Mouse (Mus musculus) limb, embryonic 11.5 days (tissue): Measurements from ENCODE around the gene Ifi209. TPM values are rescaled to one million over a fixed set of nuclear protein-coding genes. Genes with fewer than 3 reads are reported as not detected.
"Not testable (repeated sequence)": the region's sequence is repeated elsewhere in the genome, so short reads cannot be mapped to it uniquely, and the experiment has no call there.

Experiments
- ATAC-seq: fragments of 200-750 bp; cut with Nextera tagmentation; 2 replicates; pipeline ENCODE4 v1.8.0; 2017; ENCODE audit warnings: low read depth; ENCODE audit not compliant: insufficient number of reproducible peaks, low FRiP score, low TSS enrichment
- DNase-seq: peaks from one replicate; pipeline ENCODE4 v3.0.0-alpha.2; 2015; ENCODE audit warnings: low spot score
- H3K27ac ChIP-seq: fragments of 300-500 bp; sonication (generic); replicated peaks from 2 replicates; pipeline ENCODE4 v1.5.1; 2014; ENCODE audit warnings: low read depth, mild to moderate bottlenecking, low read length
- H3K27me3 ChIP-seq: fragments of 300-500 bp; sonication (generic); 2 replicates; pipeline ENCODE4 v1.6.1; 2014; ENCODE audit warnings: mild to moderate bottlenecking, low read length, mixed read lengths; ENCODE audit not compliant: control insufficient read depth, insufficient read depth
- H3K36me3 ChIP-seq: fragments of 300-500 bp; sonication (generic); 2 replicates; pipeline ENCODE4 v1.6.1; 2014; ENCODE audit warnings: mild to moderate bottlenecking, low read length, moderate library complexity, mixed read lengths; ENCODE audit not compliant: control insufficient read depth, insufficient read depth
- H3K4me1 ChIP-seq: fragments of 300-500 bp; sonication (generic); 2 replicates; pipeline ENCODE4 v1.6.1; 2014; ENCODE audit warnings: low read length, mixed read lengths; ENCODE audit not compliant: control insufficient read depth, insufficient read depth
- H3K4me2 ChIP-seq: fragments of 300-500 bp; sonication (generic); 2 replicates; pipeline ENCODE4 v1.6.1; 2014; ENCODE audit warnings: low read depth, mild to moderate bottlenecking, moderate library complexity; ENCODE audit not compliant: severe bottlenecking
- H3K4me3 ChIP-seq: fragments of 300-500 bp; sonication (generic); 2 replicates; pipeline ENCODE4 v1.5.1; 2014; ENCODE audit warnings: low read depth, low read length
- H3K9ac ChIP-seq: fragments of 300-500 bp; sonication (generic); 2 replicates; pipeline ENCODE4 v1.6.1; 2014; ENCODE audit warnings: mild to moderate bottlenecking, low read length
- H3K9me3 ChIP-seq: fragments of 300-500 bp; sonication (generic); 2 replicates; pipeline ENCODE4 v1.6.1; 2016; ENCODE audit warnings: low read length; ENCODE audit not compliant: control insufficient read depth
- WGBS: fragments of 180-500 bp; shearing (Covaris S2); extraction: QIAGEN DNeasy Blood & Tissue Kit; methylation state at CpG from one replicate; pipeline ENCODE4 v1.1.7; 2014; 5-methylcytosine and 5-hydroxymethylcytosine counted together
- polyA plus RNA-seq: library from polyadenylated mRNA; unstranded; fragments of >200 nt; fragmentation: Nextera tagmentation; extraction: Ambion mirVana; gene quantifications from 2 replicates; pipeline ENCODE4 v1.2.1, GENCODE M21; 2014

The Ifi209 gene
- 0.07 TPM in 1 of 2 replicates, not detected in the other for polyA plus RNA-seq

DNA sequence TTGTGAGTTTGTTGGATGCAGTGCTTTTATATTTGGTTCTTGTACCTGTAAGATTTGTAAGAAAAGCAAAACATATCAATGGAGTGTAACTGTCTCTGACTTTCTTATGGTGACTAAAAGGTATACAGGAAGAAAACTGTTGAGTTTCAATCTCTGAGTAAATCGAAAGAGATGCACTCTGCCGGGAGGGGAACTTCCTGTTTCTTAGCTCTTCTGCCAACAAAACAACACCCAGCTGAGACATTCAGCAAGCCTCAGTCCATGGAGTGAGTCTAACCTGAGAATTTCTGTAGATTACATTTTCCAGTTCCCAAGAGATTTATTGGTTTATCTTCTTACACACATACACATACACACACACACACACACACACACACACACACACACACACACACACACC lies at the start of gene Ifi209:
TSS of gene Ifi209 (plus strand) at position 296 of the 400 bp plus-strand sequence.
- not testable (repeated sequence) for DNase-seq, H3K27me3 ChIP-seq, ATAC-seq, H3K36me3 ChIP-seq, H3K27ac ChIP-seq, H3K9ac ChIP-seq, H3K4me1 ChIP-seq, H3K4me2 ChIP-seq, H3K9me3 ChIP-seq, H3K4me3 ChIP-seq
- WGBS, result 81% methylated on average over 2 of the region's 2 CpGs

DNA sequence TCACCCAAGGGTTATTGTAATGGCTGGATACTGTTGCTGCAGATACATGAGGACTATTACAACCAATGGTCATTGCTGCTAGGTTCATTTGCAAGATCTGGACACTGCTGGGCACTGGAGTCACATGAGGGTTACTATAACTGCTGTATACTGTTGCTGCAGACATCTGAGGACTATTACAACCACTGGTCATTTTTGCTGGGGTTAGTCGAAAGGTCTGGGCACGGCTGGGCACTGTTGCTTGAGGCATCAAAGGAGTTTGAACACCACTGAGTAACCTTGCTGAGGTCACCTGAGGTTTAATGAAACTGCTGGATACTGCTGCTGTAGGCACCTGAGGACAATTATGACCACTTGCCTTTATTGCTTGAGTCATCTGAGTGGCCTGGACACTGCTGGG lies 41.0 kb upstream of the Ifi209 start:
- not testable (repeated sequence) for H3K4me1 ChIP-seq, ATAC-seq, H3K36me3 ChIP-seq, H3K4me2 ChIP-seq, H3K9me3 ChIP-seq, DNase-seq, H3K27me3 ChIP-seq, H3K27ac ChIP-seq, H3K9ac ChIP-seq, H3K4me3 ChIP-seq
- 86% methylated on average over 2 of the region's 2 CpGs for WGBS

DNA sequence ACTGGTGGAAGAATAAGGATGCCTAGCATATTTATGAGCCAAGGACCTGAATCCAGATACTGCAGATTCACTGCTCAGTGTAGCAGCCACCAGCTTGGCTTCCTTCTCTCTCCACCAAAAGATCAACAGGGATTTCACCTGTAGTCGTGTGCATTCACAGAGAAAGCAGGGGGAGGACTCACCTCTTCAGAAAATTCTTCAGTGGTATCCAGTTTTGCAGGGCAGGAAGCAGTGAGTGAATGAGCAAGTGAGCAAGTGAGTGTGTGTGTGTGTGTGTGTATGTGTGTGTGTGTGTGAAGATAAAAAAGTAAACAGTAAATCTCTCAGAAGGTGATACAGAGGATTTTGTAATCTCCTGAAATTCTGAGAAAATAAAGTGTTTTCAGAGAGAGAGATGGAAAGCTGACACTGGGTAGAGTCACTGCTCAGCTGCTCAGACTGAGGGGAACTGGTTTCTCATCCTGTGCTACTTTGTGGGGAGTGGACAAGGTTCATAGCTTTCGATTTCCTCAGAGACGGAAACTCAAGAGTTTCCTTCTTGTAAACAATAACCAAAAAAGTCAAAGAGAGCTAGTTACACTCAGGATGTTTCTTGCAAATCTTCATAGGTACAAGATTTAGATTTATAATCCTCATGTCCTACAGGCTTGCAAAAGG lies 31.8 kb upstream of the Ifi209 start, which contains the start of gene Ifi213:
TSS of gene Ifi213 (minus strand) at position 437 of the 657 bp plus-strand sequence.
- not testable (repeated sequence) for DNase-seq, H3K9me3 ChIP-seq, H3K4me3 ChIP-seq, H3K36me3 ChIP-seq, H3K4me1 ChIP-seq, H3K9ac ChIP-seq, H3K4me2 ChIP-seq, H3K27me3 ChIP-seq, ATAC-seq, H3K27ac ChIP-seq
- 78% methylated on average over 3 of the region's 3 CpGs for WGBS

DNA sequence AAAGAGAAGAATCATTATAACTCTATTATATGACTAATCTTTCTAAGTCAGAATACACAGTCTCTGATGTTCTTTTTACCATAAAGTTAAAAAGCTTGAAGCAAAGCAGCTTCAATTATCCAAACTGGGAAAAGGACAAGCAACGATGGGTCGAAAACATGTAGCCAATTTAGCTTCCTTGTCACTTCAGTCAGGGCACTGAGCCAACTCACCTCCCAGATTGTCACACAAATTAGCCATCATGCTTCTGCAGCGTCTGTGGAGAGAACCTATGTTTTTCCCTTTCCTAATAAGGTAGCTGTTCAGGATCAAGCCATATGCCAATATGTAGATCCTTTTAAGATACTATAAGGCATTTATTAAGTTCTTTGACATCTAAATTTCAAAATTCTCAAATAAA lies 20.4 kb upstream of the Ifi209 start:
- 80% methylated on average over 3 of the region's 3 CpGs for WGBS
- DNase-seq, H3K4me1 ChIP-seq, H3K9ac ChIP-seq, ATAC-seq, H3K27me3 ChIP-seq, H3K9me3 ChIP-seq, H3K36me3 ChIP-seq, H3K27ac ChIP-seq, H3K4me2 ChIP-seq, H3K4me3 ChIP-seq: not testable (repeated sequence)

DNA sequence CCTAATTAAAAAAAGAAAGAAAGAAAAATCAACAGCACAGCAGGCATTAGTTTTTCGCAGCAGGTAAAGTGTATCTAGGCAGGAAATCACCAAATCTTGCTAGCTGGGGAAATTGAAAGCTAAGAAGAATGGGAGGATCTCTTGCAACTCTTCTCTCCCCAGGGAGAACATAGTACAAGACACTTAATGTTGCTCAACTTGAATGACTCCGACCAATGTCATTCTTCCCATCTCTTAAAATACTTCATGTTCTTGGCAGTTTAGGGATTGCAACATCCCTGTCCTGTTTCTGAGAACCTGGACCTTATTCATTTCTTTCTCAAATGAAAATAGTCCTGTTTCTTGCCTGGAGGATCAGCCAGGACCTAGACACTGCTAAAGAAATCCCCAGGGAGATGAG lies 8.5 kb upstream of the Ifi209 start:
- WGBS, result 87% methylated on average over 2 of the region's 2 CpGs
- not testable (repeated sequence) for ATAC-seq, H3K27ac ChIP-seq, H3K9ac ChIP-seq, DNase-seq, H3K4me1 ChIP-seq, H3K27me3 ChIP-seq, H3K4me2 ChIP-seq, H3K36me3 ChIP-seq, H3K4me3 ChIP-seq, H3K9me3 ChIP-seq

DNA sequence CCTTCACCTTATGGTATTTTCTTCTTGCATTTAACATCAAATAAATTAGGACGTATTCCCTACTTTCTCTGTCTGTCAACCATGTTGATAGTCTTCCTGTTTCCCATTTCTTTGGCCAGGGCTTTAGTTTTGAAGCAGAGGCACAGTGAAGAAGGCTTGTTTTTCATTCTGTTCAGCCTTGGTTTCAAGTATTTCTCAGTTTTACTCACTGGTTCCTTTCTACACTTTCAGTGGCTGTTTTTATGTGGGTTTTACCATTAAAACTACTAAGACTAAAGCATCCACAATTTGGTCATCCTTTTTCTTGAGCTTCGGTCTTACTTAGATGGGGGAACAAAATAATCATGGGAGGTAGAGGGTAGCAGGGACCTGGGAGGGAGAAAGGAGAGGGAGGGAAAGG lies 6.7 kb upstream of the Ifi209 start:
- H3K27me3 ChIP-seq, result no peaks in the 10 kb centered on the region
- no peaks in the 10 kb centered on the region for H3K4me1 ChIP-seq
- 85% methylated on average over 2 of the region's 2 CpGs for WGBS
- H3K4me3 ChIP-seq, result no peak overlapping the region
- H3K9me3 ChIP-seq, result no peaks in the 10 kb centered on the region
- no peaks in the 10 kb centered on the region for H3K36me3 ChIP-seq
- H3K4me2 ChIP-seq, result no peak overlapping the region
- no peak overlapping the region for H3K9ac ChIP-seq
- DNase-seq (no peak), ATAC-seq (no peak)
- H3K27ac ChIP-seq, result no peak overlapping the region

DNA sequence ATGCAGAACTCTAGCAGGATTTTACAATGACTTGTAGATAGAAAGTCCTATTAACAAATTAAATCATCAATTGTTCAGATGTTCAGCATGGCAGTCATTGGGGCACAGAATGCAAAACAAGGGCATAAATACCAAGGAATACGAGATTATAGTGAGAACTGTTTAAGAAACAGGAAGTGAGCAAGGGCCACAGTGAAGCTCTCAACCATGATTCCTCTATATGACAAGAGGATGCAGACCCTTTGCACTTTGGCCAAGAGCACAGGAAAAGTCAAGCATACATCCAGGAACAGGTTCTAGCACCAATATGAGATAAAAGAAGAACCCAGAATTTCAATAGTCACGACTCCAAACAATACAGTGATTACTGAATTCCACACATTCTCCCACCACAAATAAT lies 4.0 kb upstream of the Ifi209 start:
- WGBS, result 79% methylated on average over 2 of the region's 2 CpGs

DNA sequence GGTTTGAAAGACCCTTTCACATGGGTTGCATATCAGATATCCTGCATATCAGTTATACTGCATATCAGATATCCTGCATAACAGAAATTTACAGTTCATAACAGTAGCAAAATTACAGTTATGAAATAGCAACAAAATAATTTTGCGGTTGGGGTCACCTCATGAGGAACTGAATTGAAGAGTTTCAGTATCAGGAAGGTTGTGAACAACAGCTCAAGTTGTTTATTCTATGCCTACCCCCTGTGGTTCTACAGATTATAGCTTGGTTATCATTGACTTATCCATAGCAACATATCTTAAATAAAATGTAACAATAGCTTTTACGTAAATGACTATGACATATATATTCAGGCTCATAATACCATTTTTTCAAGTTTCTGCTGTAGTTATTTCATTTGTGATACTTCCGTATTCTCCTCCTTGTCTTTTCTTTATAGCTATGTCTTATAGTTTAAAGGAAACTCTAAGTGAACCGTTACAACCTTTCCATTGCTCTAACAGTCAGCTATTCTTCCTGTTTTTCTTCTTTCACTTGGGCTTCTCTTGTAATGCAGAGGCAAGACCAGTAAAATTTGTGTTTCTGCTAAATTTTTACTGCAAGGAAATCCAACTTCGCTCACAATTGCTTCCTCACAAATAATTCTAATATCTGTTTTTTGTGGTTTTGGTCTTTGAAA lies 3.4 kb downstream of the Ifi209 start:
- Histone ChIP-seq H3K4me1 (no peaks in the 10 kb centered on the region), H3K27me3 (no peaks in the 10 kb centered on the region), H3K36me3 (no peaks in the 10 kb centered on the region), H3K4me3 (no peak overlapping the region), H3K27ac (no peak overlapping the region), H3K4me2 (no peak overlapping the region), H3K9me3 (no peaks in the 10 kb centered on the region), H3K9ac (no peak overlapping the region)
- ATAC-seq (no peak), DNase-seq (no peak)
- 92% methylated on average over 5 of the region's 5 CpGs for WGBS

More for the DNA sequence above, 4.0 kb upstream of the Ifi209 start:
- H3K27me3 ChIP-seq, result no peaks in the 10 kb centered on the region
- H3K36me3 ChIP-seq, result no peaks in the 10 kb centered on the region
- H3K9ac ChIP-seq, result no peak overlapping the region
- no peak overlapping the region for H3K4me3 ChIP-seq
- H3K4me2 ChIP-seq, result no peak overlapping the region
- DNase-seq (no peak), ATAC-seq (no peak)
- H3K27ac ChIP-seq, result no peak overlapping the region
- no peaks in the 10 kb centered on the region for H3K4me1 ChIP-seq
- no peaks in the 10 kb centered on the region for H3K9me3 ChIP-seq
